Mouse (Mus musculus) kidney, adult 9 months (tissue): ENCODE measurements around the gene Il22ra2.

Source experiments
- DNase-seq: peaks from one replicate; pipeline ENCODE4 v3.0.0; 2022

Il22ra2 gene

GRCm38 (mm10) chr10:19621408-19622048 is at the start of gene Il22ra2:
Gene Il22ra2, plus strand, starts transcription at chr10:19621998.
- DNase-seq: no peak

- DNase-seq: no peak
These were observed 44.2 kb upstream of the Il22ra2 start for GRCm38 (mm10) chr10:19577571-19577970.

- no peak for DNase-seq
These were observed 43.8 kb upstream of the Il22ra2 start for GRCm38 (mm10) chr10:19578001-19578400.

GRCm38 (mm10) chr10:19578409-19578986 is 43.3 kb upstream of the Il22ra2 start:
- no peak for DNase-seq

- no peak for DNase-seq
These were observed 41.1 kb upstream of the Il22ra2 start for GRCm38 (mm10) chr10:19580660-19581059.

GRCm38 (mm10) chr10:19581844-19582582 is 39.8 kb upstream of the Il22ra2 start:
- DNase-seq: no peak

- DNase-seq: no peak
These were observed 38.9 kb upstream of the Il22ra2 start for GRCm38 (mm10) chr10:19582806-19583430.

- no peak for DNase-seq
These were observed 37.7 kb upstream of the Il22ra2 start for GRCm38 (mm10) chr10:19584064-19584463.

GRCm38 (mm10) chr10:19584846-19585245 is 37.0 kb upstream of the Il22ra2 start:
- no peak for DNase-seq

- DNase-seq: no peak
These were observed 35.9 kb upstream of the Il22ra2 start for GRCm38 (mm10) chr10:19585860-19586259.

GRCm38 (mm10) chr10:19587281-19587680 is 34.5 kb upstream of the Il22ra2 start:
- no peak for DNase-seq

- DNase-seq: no peak
These were observed 32.2 kb upstream of the Il22ra2 start for GRCm38 (mm10) chr10:19589626-19590025.

- DNase-seq: no peak
These were observed 30.5 kb upstream of the Il22ra2 start for GRCm38 (mm10) chr10:19591286-19591640.

- DNase-seq: peak; percentile 100
These were observed 30.0 kb upstream of the Il22ra2 start, which contains the start of gene Ifngr1 for GRCm38 (mm10) chr10:19591641-19592441. Gene Ifngr1, plus strand, starts transcription at chr10:19591949.

GRCm38 (mm10) chr10:19592556-19592955 is 29.2 kb upstream of the Il22ra2 start:
- no peak for DNase-seq

- no peak for DNase-seq
These were observed 28.5 kb upstream of the Il22ra2 start for GRCm38 (mm10) chr10:19593296-19593695.

GRCm38 (mm10) chr10:19594201-19594905 is 27.4 kb upstream of the Il22ra2 start:
- DNase-seq: peak; percentile 49

GRCm38 (mm10) chr10:19596866-19597265 is 24.9 kb upstream of the Il22ra2 start:
- DNase-seq: no peak

- DNase-seq: peak; percentile 52
These were observed 23.7 kb upstream of the Il22ra2 start for GRCm38 (mm10) chr10:19598091-19598490.

- DNase-seq: no peak
These were observed 22.3 kb upstream of the Il22ra2 start for GRCm38 (mm10) chr10:19599331-19600092.

- no peak for DNase-seq
These were observed 21.7 kb upstream of the Il22ra2 start for GRCm38 (mm10) chr10:19600093-19600420.
